Mouse (Mus musculus) forebrain, postnatal 0 days (tissue): ENCODE measurements around the gene Aplp2. TPM values are rescaled to one million over a fixed set of nuclear protein-coding genes. Genes with fewer than 3 reads are reported as not detected.

Experiments used
- ATAC-seq: fragments of 200-750 bp; cut with Nextera tagmentation; 2 replicates; pipeline ENCODE4 v1.8.0; 2017; ENCODE audit warnings: mild to moderate bottlenecking, moderate library complexity
- DNase-seq: peaks from one replicate; pipeline ENCODE4 v3.0.0-alpha.2; 2015
- H3K27ac ChIP-seq: fragments of 300-500 bp; sonication (generic); 2 replicates; pipeline ENCODE4 v1.5.1; 2014; ENCODE audit warnings: low read depth, mild to moderate bottlenecking, antibody characterized with exemption, low read length, moderate library complexity, mixed read lengths
- H3K27me3 ChIP-seq: fragments of 300-500 bp; sonication (generic); 2 replicates; pipeline ENCODE4 v1.6.1; 2014; ENCODE audit warnings: mild to moderate bottlenecking, low read length, mixed read lengths; ENCODE audit not compliant: insufficient read depth
- H3K36me3 ChIP-seq: fragments of 300-500 bp; sonication (generic); 2 replicates; pipeline ENCODE4 v1.6.1; 2014; ENCODE audit warnings: mild to moderate bottlenecking, moderate library complexity; ENCODE audit not compliant: insufficient read depth
- H3K4me1 ChIP-seq: fragments of 300-500 bp; sonication (generic); 2 replicates; pipeline ENCODE4 v1.6.1; 2014; ENCODE audit warnings: antibody characterized with exemption; ENCODE audit not compliant: insufficient read depth
- H3K4me2 ChIP-seq: fragments of 300-500 bp; sonication (generic); 2 replicates; pipeline ENCODE4 v1.6.1; 2014; ENCODE audit warnings: low read depth, mild to moderate bottlenecking, moderate library complexity
- H3K4me3 ChIP-seq: fragments of 300-500 bp; sonication (generic); 2 replicates; pipeline ENCODE4 v1.5.1; 2014; ENCODE audit warnings: low read depth, low read length, mixed read lengths
- H3K9ac ChIP-seq: fragments of 300-500 bp; sonication (generic); 2 replicates; pipeline ENCODE4 v1.6.1; 2014; ENCODE audit warnings: mild to moderate bottlenecking
- H3K9me3 ChIP-seq: fragments of 300-500 bp; sonication (generic); 2 replicates; pipeline ENCODE4 v1.6.1; 2016; ENCODE audit warnings: low read length
- CTCF ChIP-seq: sonication (generic); IDR thresholded peaks from 2 replicates; pipeline ENCODE4 v1.5.1; 2016; ENCODE audit warnings: antibody characterized with exemption, control low read depth, low read depth
- whole genome bisulfite sequencing: fragments of 180-500 bp; shearing (Covaris S2); extraction: QIAGEN DNeasy Blood & Tissue Kit; methylation state at CpG from one replicate; pipeline ENCODE4 v1.1.7; 2014; 5-methylcytosine and 5-hydroxymethylcytosine counted together
- polyA plus RNA-seq: library from polyadenylated mRNA; unstranded; fragments of >200 nt; fragmentation: Nextera tagmentation; extraction: Ambion mirVana; gene quantifications from 2 replicates; pipeline ENCODE4 v1.2.1, GENCODE M21; 2015
- total RNA-seq: library from RNA; depleted of rRNA; stranded (reverse); fragments of >200 nt; gene quantifications from 2 replicates; pipeline ENCODE4 v1.2.3, GENCODE M21; 2014

Aplp2 gene
- total and polyA plus RNA-seq, 2 experiments from 2014 or later = 328 to 341 TPM

- Histone ChIP-seq H3K4me2 (no peak overlapping the region), H3K9ac (no peak overlapping the region), H3K9me3 (no peaks in the 10 kb centered on the region), H3K27me3 (no peaks in the 10 kb centered on the region), H3K27ac (no peak overlapping the region), H3K4me1 (no peaks in the 10 kb centered on the region), H3K36me3 (no peaks in the 10 kb centered on the region), H3K4me3 (no peak overlapping the region)
- ATAC-seq = no peak
- 92% methylated on average over 7 of the region's 7 CpGs for WGBS
- no peak for DNase-seq
- no peak for TF ChIP-seq CTCF
Measured at GRCm38 (mm10) chr9:31197782-31198181, 13.8 kb downstream of the Aplp2 start.

GRCm38 (mm10) chr9:31196742-31197141 is 14.9 kb downstream of the Aplp2 start:
- TF ChIP-seq CTCF = no peak

GRCm38 (mm10) chr9:31195573-31195972 is 16.0 kb downstream of the Aplp2 start:
- Histone ChIP-seq H3K27ac (no peak overlapping the region), H3K9ac (no peak overlapping the region), H3K4me3 (no peak overlapping the region), H3K36me3 (no peaks in the 10 kb centered on the region), H3K4me2 (no peak overlapping the region), H3K9me3 (no peaks in the 10 kb centered on the region), H3K27me3 (no peaks in the 10 kb centered on the region), H3K4me1 (no peaks in the 10 kb centered on the region)
- ATAC-seq (no peak), DNase-seq (no peak)
- no peak for TF ChIP-seq CTCF
- WGBS = 98% methylated on average over 1 of the region's 1 CpGs

More at GRCm38 (mm10) chr9:31196742-31197141, 14.9 kb downstream of the Aplp2 start:
- no peak for ATAC-seq
- H3K4me1 ChIP-seq = no peaks in the 10 kb centered on the region
- no peak overlapping the region for H3K4me3 ChIP-seq
- no peak overlapping the region for H3K4me2 ChIP-seq
- H3K9me3 ChIP-seq = no peaks in the 10 kb centered on the region
- H3K9ac ChIP-seq = no peak overlapping the region
- no peak for DNase-seq
- H3K27ac ChIP-seq = no peak overlapping the region
- H3K27me3 ChIP-seq = no peaks in the 10 kb centered on the region
- no peaks in the 10 kb centered on the region for H3K36me3 ChIP-seq

- Histone ChIP-seq H3K4me3 (no peak overlapping the region), H3K27me3 (no peaks in the 10 kb centered on the region), H3K36me3 (no peaks in the 10 kb centered on the region), H3K9me3 (no peaks in the 10 kb centered on the region), H3K9ac (no peak overlapping the region), H3K27ac (no peak overlapping the region), H3K4me1 (no peaks in the 10 kb centered on the region; the same call in 1 of the 2 replicates), H3K4me2 (no peak overlapping the region)
- WGBS = 91% methylated on average over 7 of the region's 7 CpGs
- no peak for TF ChIP-seq CTCF
- DNase-seq (no peak), ATAC-seq (no peak)
Measured at GRCm38 (mm10) chr9:31192378-31192777, 19.2 kb downstream of the Aplp2 start.

GRCm38 (mm10) chr9:31191543-31191942 is 20.1 kb downstream of the Aplp2 start:
- Histone ChIP-seq H3K27ac (no peak overlapping the region), H3K9me3 (no peaks in the 10 kb centered on the region), H3K9ac (no peak overlapping the region), H3K4me3 (no peak overlapping the region), H3K4me2 (no peak overlapping the region), H3K27me3 (no peaks in the 10 kb centered on the region), H3K36me3 (no peaks in the 10 kb centered on the region), H3K4me1 (no peaks in the 10 kb centered on the region; the same call in 1 of the 2 replicates)
- 72% methylated on average over 7 of the region's 7 CpGs for WGBS
- no peak for DNase-seq
- no peak for TF ChIP-seq CTCF
- ATAC-seq = no peak

- TF ChIP-seq CTCF = no peak
- no peak overlapping the region for H3K4me2 ChIP-seq
Measured at GRCm38 (mm10) chr9:31189194-31189593, 22.4 kb downstream of the Aplp2 start.

GRCm38 (mm10) chr9:31184439-31184838 is 27.2 kb downstream of the Aplp2 start:
- ATAC-seq = no peak
- no peak overlapping the region for H3K4me3 ChIP-seq
- no peak for DNase-seq
- H3K36me3 ChIP-seq = no peaks in the 10 kb centered on the region
- H3K4me2 ChIP-seq = no peak overlapping the region
- TF ChIP-seq CTCF = no peak
- H3K9me3 ChIP-seq = no peaks in the 10 kb centered on the region
- no peaks in the 10 kb centered on the region for H3K27me3 ChIP-seq
- WGBS = 98% methylated on average over 5 of the region's 5 CpGs
- H3K9ac ChIP-seq = no peak overlapping the region
- no peak overlapping the region for H3K27ac ChIP-seq
- H3K4me1 ChIP-seq = no peaks in the 10 kb centered on the region; the same call in 1 of the 2 replicates

More at GRCm38 (mm10) chr9:31189194-31189593, 22.4 kb downstream of the Aplp2 start:
- no peaks in the 10 kb centered on the region for H3K27me3 ChIP-seq
- ATAC-seq = no peak
- no peak overlapping the region for H3K27ac ChIP-seq
- H3K9me3 ChIP-seq = no peaks in the 10 kb centered on the region
- no peak overlapping the region for H3K9ac ChIP-seq
- no peaks in the 10 kb centered on the region for H3K36me3 ChIP-seq
- no peaks in the 10 kb centered on the region; the same call in 1 of the 2 replicates for H3K4me1 ChIP-seq
- 87% methylated on average over 2 of the region's 2 CpGs for WGBS
- H3K4me3 ChIP-seq = no peak overlapping the region
- no peak for DNase-seq

GRCm38 (mm10) chr9:31183061-31183460 is 28.6 kb downstream of the Aplp2 start:
- Histone ChIP-seq H3K4me3 (no peak overlapping the region), H3K36me3 (no peaks in the 10 kb centered on the region), H3K4me2 (no peak overlapping the region), H3K27me3 (no peaks in the 10 kb centered on the region), H3K9ac (no peak overlapping the region), H3K9me3 (no peaks in the 10 kb centered on the region), H3K27ac (no peak overlapping the region), H3K4me1 (no peaks in the 10 kb centered on the region)
- ATAC-seq (no peak), DNase-seq (no peak)
- TF ChIP-seq CTCF = no peak
- 74% methylated on average over 4 of the region's 4 CpGs for WGBS
